Mouse (Mus musculus): ENCODE measurements around the gene Gm4187. TPM values are rescaled to one million over a fixed set of nuclear protein-coding genes. Genes with fewer than 3 reads are reported as not detected.

Gm4187 gene
- not detected for total RNA-seq (2023)

DNA sequence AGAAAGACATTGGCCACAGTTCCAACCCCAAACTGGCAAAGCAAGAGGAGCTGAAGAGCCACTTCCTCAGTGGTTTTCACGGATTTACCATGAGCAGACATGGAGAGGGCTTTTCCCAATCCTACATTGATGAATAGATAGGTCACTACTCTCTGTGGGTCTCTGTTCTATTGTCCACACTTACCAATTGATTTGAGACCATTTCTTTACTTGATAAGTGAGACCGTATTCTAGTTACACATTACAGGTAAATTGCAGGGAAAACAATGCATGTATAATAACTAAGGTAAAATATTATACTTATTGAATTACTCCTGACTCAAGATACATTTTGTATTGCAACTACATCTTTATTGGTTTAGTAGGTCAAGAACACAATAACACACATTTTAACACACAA is at the start of gene Gm4187:
TSS of gene Gm4187 (minus strand) at position 101 of the 400 bp plus-strand sequence.

DNA sequence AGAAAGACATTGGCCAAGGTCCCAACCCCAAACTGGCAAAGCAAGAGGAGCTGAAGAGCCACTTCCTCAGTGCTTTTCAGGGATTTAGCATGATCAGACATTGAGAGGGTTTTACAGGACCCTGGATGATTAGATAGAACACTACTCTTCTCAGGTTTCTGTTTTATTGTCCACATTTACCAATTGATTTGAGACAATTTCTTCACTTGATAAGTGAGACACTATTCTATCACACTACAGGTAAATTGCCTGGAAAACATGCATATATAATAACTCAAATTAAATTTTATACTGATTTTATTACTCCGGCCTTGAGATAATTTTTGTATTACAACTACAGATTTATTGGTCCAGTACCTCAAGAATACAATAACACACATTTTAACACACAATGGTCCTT is 41.4 kb upstream of the Gm4187 start, which contains the start of gene Gm8660:
TSS of gene Gm8660 (minus strand) at position 101 of the 400 bp plus-strand sequence.

Other genes starting within 250 kb of the Gm4187 start
- gene Gm16451, start 211.5 kb downstream of the Gm4187 start, total RNA-seq (2023), result not detected
- not detected for gene Gm10666, start 195.0 kb downstream of the Gm4187 start, total RNA-seq (2023)
- gene Vmn1r142, start 165.7 kb downstream of the Gm4187 start, total RNA-seq (2023), result not detected
- not detected for gene Vmn1r143, start 140.3 kb downstream of the Gm4187 start, total RNA-seq (2023)
- not detected for gene Gm8653, start 128.5 kb downstream of the Gm4187 start, total RNA-seq (2023)
- not detected for gene Gm8453, start 100.2 kb downstream of the Gm4187 start, total RNA-seq (2023)
- not detected for gene Gm8660, start 41.3 kb upstream of the Gm4187 start, total RNA-seq (2023)
- gene Vmn1r148, start 83.9 kb upstream of the Gm4187 start, total RNA-seq (2023), result not detected
- not detected for gene Vmn1r149, start 108.5 kb upstream of the Gm4187 start, total RNA-seq (2023)
- not detected for gene Gm10665, start 134.4 kb upstream of the Gm4187 start, total RNA-seq (2023)
- not detected for gene Vmn1r151, start 170.0 kb upstream of the Gm4187 start, total RNA-seq (2023)
- not detected for gene Vmn1r152, start 193.2 kb upstream of the Gm4187 start, total RNA-seq (2023)
- gene Gm8677, start 205.2 kb upstream of the Gm4187 start, total RNA-seq (2023), result not detected
- not detected for gene Gm4201, start 235.6 kb upstream of the Gm4187 start, total RNA-seq (2023)